Mouse (Mus musculus) embryo, embryonic 10 days (tissue): ENCODE measurements around the gene Sin3b.
"Not testable (repeated sequence)": the region's sequence is repeated elsewhere in the genome, so short reads cannot be mapped to it uniquely, and the experiment has no call there.

ENCODE experiments used
- DNase-seq: peaks from one replicate; pipeline ENCODE4 v3.0.0-alpha.2; 2015; ENCODE audit warnings: low spot score

Sin3b gene

GRCm38 (mm10) chr8:72722769-72723650, at the start of gene Sin3b:
Gene Sin3b, plus strand, starts transcription at chr8:72723285.
- peak; percentile 91 for DNase-seq

- DNase-seq, result no peak
Observed at GRCm38 (mm10) chr8:72674184-72674583, 48.9 kb upstream of the Sin3b start.

- DNase-seq, result no peak
Observed at GRCm38 (mm10) chr8:72676436-72676835, 46.6 kb upstream of the Sin3b start.

GRCm38 (mm10) chr8:72676844-72677243, 46.2 kb upstream of the Sin3b start:
- DNase-seq, result not testable (repeated sequence)

GRCm38 (mm10) chr8:72677331-72677730, 45.8 kb upstream of the Sin3b start:
- DNase-seq, result no peak

- peak; percentile 85 for DNase-seq
Observed at GRCm38 (mm10) chr8:72680133-72680532, 43.0 kb upstream of the Sin3b start.

- no peak for DNase-seq
Observed at GRCm38 (mm10) chr8:72682051-72682687, 40.9 kb upstream of the Sin3b start.

GRCm38 (mm10) chr8:72683010-72683521, 40.0 kb upstream of the Sin3b start:
- peak; percentile 8 for DNase-seq

GRCm38 (mm10) chr8:72683572-72684099, 39.4 kb upstream of the Sin3b start:
- DNase-seq, result not testable (repeated sequence)

GRCm38 (mm10) chr8:72698349-72698926, 24.6 kb upstream of the Sin3b start:
- no peak for DNase-seq

- peak; percentile 20 for DNase-seq
Observed at GRCm38 (mm10) chr8:72712569-72712968, 10.5 kb upstream of the Sin3b start.

GRCm38 (mm10) chr8:72716594-72716993, 6.5 kb upstream of the Sin3b start:
- no peak for DNase-seq

GRCm38 (mm10) chr8:72720541-72720940, 2.5 kb upstream of the Sin3b start:
- DNase-seq, result no peak

- DNase-seq, result peak; percentile 23
Observed at GRCm38 (mm10) chr8:72723651-72724001, 541 bp downstream of the Sin3b start.

- no peak for DNase-seq
Observed at GRCm38 (mm10) chr8:72728636-72729035, 5.6 kb downstream of the Sin3b start.

GRCm38 (mm10) chr8:72735001-72735400, 11.9 kb downstream of the Sin3b start:
- DNase-seq, result no peak

- DNase-seq, result no peak
Observed at GRCm38 (mm10) chr8:72736868-72737267, 13.8 kb downstream of the Sin3b start.

GRCm38 (mm10) chr8:72746061-72746460, 23.0 kb downstream of the Sin3b start:
- DNase-seq, result peak; percentile 62

GRCm38 (mm10) chr8:72749846-72750245, 26.8 kb downstream of the Sin3b start:
- DNase-seq, result no peak

GRCm38 (mm10) chr8:72750266-72750665, 27.2 kb downstream of the Sin3b start:
- DNase-seq, result no peak

- DNase-seq, result no peak
Observed at GRCm38 (mm10) chr8:72751126-72751525, 28.0 kb downstream of the Sin3b start.

GRCm38 (mm10) chr8:72752289-72752688, 29.2 kb downstream of the Sin3b start:
- DNase-seq, result no peak

- DNase-seq, result no peak
Observed at GRCm38 (mm10) chr8:72753165-72753564, 30.1 kb downstream of the Sin3b start.
